Mouse (Mus musculus) adrenal gland, adult 2 months (tissue): ENCODE data around the gene Fam83g. TPM values are rescaled to one million over a fixed set of nuclear protein-coding genes. Genes with fewer than 3 reads are reported as not detected.

Source experiments
- DNase-seq: peaks from one replicate; pipeline ENCODE4 v3.0.0; 2021
- polyA plus RNA-seq: library from polyadenylated mRNA; depleted of rRNA; stranded (reverse); fragments of >200 nt; gene quantifications from 2 replicates; pipeline ENCODE4 v1.2.3, GENCODE M21; 2012
- total RNA-seq, 2 experiments: library from RNA; stranded (reverse); gene quantifications; 2 replicates each; pipeline ENCODE4 v1.2.3; 2021

Gene Fam83g
- total and polyA plus RNA-seq, 3 experiments = 0.78 to 2.7 (median 2.1) TPM

GRCm38 (mm10) chr11:61652216-61652615 is 31.7 kb upstream of the Fam83g start:
- DNase-seq = no peak

DNA sequence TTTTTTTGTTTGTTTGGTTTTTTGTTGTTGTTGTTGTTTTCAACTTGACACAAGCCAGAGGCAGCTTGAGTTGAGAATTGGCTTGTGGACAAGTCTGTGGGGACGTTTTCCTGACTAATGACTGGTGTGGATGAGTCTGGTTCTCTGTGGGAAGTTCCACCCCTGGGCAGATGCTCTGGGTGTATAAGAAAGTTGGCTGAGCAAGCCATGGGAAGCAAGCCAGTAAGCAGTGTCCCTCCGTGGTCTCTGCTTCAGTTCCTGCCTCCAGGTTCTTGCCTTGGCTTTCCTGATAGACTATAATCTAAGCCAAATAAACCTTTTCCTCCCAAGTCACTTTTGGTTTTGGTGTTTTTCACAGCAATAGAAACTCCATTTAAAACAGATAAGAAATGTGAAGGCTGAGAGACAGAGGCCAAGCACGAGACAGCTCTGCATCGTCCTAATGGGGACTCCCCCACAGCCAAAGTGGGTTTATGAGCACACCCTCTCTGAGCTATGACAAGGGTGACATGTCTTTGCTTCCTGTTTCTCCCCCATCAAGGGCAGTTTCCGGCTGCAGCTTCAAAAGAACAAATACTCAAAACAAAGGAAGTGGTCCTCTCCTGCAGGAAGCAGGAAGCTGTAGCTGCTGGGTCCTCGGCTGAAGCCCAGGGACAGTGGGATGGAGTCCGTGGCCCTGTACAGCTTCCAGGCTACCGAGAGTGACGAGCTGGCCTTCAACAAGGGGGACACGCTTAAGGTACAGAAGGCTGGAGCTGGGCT is 31.0 kb upstream of the Fam83g start, which contains the start of gene Grap:
TSS of gene Grap (plus strand) at position 580 of the 762 bp plus-strand sequence.
- peak; percentile 27 for DNase-seq

- no peak for DNase-seq
These were observed 30.3 kb upstream of the Fam83g start for GRCm38 (mm10) chr11:61653568-61653967.

GRCm38 (mm10) chr11:61654786-61655311 is 29.0 kb upstream of the Fam83g start:
- DNase-seq = no peak

DNA sequence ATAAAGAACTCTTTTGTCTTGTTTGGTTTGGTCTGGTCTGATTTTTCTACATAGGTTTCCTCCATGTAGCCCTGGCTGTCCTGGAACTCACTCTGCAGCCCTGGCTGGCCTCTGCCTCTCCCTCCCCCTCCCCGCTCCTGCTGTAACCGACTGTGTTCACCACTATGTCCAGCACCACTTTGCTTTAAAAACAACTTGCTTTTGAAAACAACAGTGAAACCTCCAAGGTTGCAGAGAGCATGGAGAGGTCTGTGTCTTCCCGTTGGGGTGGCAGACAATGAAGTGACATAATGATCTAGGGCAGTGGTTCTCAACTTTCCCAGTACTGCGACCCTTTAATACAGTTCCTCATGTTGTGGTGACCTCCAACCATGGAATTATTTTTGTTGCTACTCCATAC is 28.2 kb upstream of the Fam83g start:
- DNase-seq = no peak

DNA sequence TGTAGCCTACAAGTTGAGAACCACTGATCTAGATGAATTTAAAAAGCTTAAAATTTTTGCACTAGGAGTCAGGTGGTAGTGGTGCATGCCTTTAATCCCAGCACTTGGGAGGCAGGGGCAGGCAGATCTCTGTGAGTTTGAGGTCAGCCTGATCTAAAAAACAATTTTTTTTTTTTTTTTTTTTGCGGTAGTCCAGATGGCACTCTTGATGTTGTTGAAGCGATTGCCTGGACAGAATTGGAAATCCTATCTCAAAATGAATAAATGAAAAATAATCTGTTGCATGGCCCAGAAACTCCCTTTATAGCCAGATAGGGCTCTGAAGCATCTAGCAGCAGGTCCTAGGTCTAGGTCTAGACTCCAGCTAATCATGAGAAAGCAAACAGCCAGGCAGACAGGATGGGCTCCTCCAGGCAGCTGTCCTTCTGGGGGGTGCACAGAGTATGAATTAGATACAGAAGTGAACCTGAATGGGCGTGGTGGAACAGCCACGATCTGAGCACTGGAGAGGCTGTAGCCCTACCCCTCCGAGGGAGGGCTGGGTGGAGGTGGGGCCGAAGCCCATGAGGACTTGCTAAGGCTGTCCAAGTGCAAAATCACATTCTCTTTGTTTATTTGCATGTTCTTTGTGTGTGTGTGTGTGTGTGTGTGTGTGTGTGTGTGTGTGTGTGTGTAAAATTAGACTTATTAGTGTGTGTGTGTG is 27.6 kb upstream of the Fam83g start:
- DNase-seq = no peak

DNA sequence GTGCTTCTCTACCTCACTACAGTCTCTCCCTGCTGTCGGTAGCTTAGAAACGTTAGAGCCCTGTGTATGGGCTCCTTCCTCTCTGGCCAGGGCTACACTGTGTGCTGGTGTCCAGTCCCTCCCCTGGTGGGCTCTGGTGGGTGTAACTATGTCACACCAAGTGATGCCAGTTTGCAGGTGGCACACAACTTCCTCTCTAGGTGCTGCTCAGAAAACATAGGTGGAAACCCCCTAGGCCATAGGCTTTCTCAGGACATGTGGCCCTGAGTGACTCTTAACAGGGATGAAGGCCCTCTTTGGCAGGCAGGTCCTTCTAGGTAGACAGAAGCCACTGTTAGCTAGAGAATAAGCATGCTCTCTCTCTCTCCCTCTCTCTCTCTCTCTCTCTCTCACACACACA is 26.5 kb upstream of the Fam83g start:
- DNase-seq = no peak

GRCm38 (mm10) chr11:61658360-61658922 is 25.4 kb upstream of the Fam83g start:
- no peak for DNase-seq

- peak; percentile 32 for DNase-seq
These were observed 24.7 kb upstream of the Fam83g start for GRCm38 (mm10) chr11:61659011-61659858.

- no peak for DNase-seq
These were observed 23.9 kb upstream of the Fam83g start for GRCm38 (mm10) chr11:61660001-61660400.

- DNase-seq = no peak
These were observed 23.0 kb upstream of the Fam83g start for GRCm38 (mm10) chr11:61660806-61661392.

DNA sequence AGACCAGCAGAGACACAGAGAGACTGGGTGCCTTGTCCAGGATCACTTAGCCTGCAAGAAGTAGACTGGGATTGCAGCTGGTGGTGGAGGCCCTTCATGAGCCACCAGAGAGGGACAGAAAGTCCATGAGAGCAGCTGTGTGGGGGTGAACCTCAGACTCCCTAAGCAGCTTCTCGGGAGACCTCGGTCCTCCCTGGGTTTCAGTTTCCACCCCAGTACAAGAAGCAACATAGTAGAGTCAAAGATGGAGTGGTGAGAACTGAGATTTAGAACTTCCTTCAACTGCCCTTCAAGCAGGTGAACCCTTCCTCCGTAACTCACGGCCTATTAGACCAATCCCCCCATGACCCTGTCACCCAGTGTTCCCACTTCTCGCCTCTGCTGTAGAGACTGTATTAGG is 21.7 kb upstream of the Fam83g start:
- no peak for DNase-seq

DNA sequence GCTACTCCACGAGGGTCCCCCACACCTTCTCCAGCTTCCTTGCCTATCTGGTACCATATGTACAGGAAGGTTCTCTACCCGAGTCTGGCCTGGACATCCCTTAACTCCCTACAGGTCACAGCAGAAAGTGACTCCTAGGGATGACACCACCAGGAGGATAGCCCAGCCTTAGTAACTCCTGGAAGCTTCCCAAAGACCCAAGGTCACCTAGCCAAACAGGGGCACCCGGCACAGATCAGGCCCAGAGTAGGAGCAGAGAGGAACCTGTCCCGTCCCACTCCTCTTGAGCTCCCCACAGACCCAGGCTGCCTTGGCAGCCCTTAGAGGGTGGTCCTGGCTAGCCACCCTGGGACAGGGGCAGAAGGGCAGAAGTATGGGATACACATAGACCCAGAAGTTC is 18.5 kb upstream of the Fam83g start:
- peak; percentile 79 for DNase-seq

- DNase-seq = peak; percentile 68
These were observed 17.7 kb upstream of the Fam83g start for GRCm38 (mm10) chr11:61665991-61666799.

GRCm38 (mm10) chr11:61667248-61667647 is 16.6 kb upstream of the Fam83g start:
- no peak for DNase-seq

DNA sequence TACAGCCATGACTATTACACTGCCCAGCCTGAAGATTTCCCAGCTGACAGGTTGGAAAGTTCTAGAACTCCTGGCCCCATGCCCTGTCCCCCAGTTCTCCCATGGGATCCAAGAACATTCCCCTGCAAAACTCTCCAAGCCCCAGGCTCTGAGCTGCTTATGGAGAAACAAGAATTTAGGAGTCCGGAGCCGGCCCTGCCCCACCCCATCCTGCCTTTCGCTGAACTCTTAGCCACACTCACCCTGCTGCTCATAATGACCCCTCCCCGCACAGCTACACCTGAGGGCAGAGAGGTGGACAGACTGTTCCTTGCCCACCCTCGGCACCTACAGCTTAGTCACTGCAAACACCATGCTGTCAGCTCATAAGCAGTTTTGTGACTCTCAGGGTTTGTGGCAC is 16.1 kb upstream of the Fam83g start:
- no peak for DNase-seq

- no peak for DNase-seq
These were observed 14.1 kb upstream of the Fam83g start for GRCm38 (mm10) chr11:61669492-61670490.

GRCm38 (mm10) chr11:61671781-61672383 is 12.0 kb upstream of the Fam83g start:
- no peak for DNase-seq

- peak; percentile 46 for DNase-seq
These were observed 10.2 kb upstream of the Fam83g start for GRCm38 (mm10) chr11:61673686-61674085.
